Mouse (Mus musculus): ENCODE measurements around the gene Anapc13. TPM values are rescaled to one million over a fixed set of nuclear protein-coding genes. Genes with fewer than 3 reads are reported as not detected.

The Anapc13 gene
- polyA plus RNA-seq, 1 experiment from 2014 or later, result 166 TPM

GRCm38 (mm10) chr9:102681470-102681869, 55.4 kb downstream of the Anapc13 start:
- Histone ChIP-seq H3K9ac (no peak overlapping the region), H3K4me2 (no peak overlapping the region), H3K4me3 (ENCODE audit: low read depth, low read length) (no peak overlapping the region), H3K36me3 (ENCODE audit: insufficient read depth) (no peaks in the 10 kb centered on the region), H3K27me3 (ENCODE audit: insufficient read depth, low read length) (no peaks in the 10 kb centered on the region), H3K27ac (ENCODE audit: low read depth) (peak overlapping the region; percentile 71), H3K4me1 (ENCODE audit: insufficient read depth) (peaks cover 4% of the 10 kb centered on the region; the same call in 1 of the 2 replicates), H3K9me3 (ENCODE audit: low read depth, low read length) (no peaks in the 10 kb centered on the region)
- no peak for TF ChIP-seq CTCF (IDR thresholded peaks at IDR 0.05; ENCODE audit: low read depth)
- DNase-seq, result peak; percentile 56
- 17% methylated on average over 7 of the region's 7 CpGs for WGBS
- ATAC-seq (ENCODE audit: insufficient read depth), result peak; percentile 63; the same call in 1 of the 2 replicates

Other genes starting within 250 kb of the Anapc13 start
- 0.30 and 0.32 TPM in 2 replicates for gene Ky, start 120.5 kb upstream of the Anapc13 start, polyA plus RNA-seq (2014; fragmentation: Nextera tagmentation; extraction: Ambion mirVana)
- gene Cep63, start 238 bp downstream of the Anapc13 start, polyA plus RNA-seq (2014; fragmentation: Nextera tagmentation; extraction: Ambion mirVana), result 44.2 and 47.5 TPM in 2 replicates
- gene Amotl2, start 90.4 kb downstream of the Anapc13 start, polyA plus RNA-seq (2014; fragmentation: Nextera tagmentation; extraction: Ambion mirVana), result 40.3 and 49.4 TPM in 2 replicates
- 33.4 and 35.1 TPM in 2 replicates for gene Ryk, start 208.6 kb downstream of the Anapc13 start, polyA plus RNA-seq (2014; fragmentation: Nextera tagmentation; extraction: Ambion mirVana)